Mouse (Mus musculus) v-Abl transformed pro-B cells (cell line): ENCODE results near the gene Fmo2.

Source experiments
- in situ Hi-C, 2 experiments: fragments of 400-800 bp; cut with MboI; formaldehyde crosslinking; loops; one replicate each; pipeline ENCODE4 v1.15.1; 2025; ENCODE audit not compliant: unreplicated experiment in 2 of 2

Fmo2 gene

GRCm38 (mm10) chr1:162893014-162893413, 5.5 kb downstream of the Fmo2 start:
- in situ Hi-C loops, result loop anchor here (5.0 to 10.0 kb wide), 2 partner anchors 1019 to 1292 kb away; no protein-coding TSS in a partner anchor

GRCm38 (mm10) chr1:162891980-162892451, 6.5 kb downstream of the Fmo2 start:
- in situ Hi-C loops, result loop anchor here (5.0 to 10.0 kb wide), 2 partner anchors 1020 to 1293 kb away; no protein-coding TSS in a partner anchor

GRCm38 (mm10) chr1:162888646-162889045, 9.9 kb downstream of the Fmo2 start:
- in situ Hi-C loops, result no loop called here

GRCm38 (mm10) chr1:162887644-162888043, 10.9 kb downstream of the Fmo2 start:
- in situ Hi-C loops, result no loop called here

GRCm38 (mm10) chr1:162886138-162886816, 12.2 kb downstream of the Fmo2 start:
- in situ Hi-C loops, result no loop called here

GRCm38 (mm10) chr1:162882681-162883080, 15.8 kb downstream of the Fmo2 start:
- in situ Hi-C loops, result no loop called here

GRCm38 (mm10) chr1:162879595-162880369, 18.7 kb downstream of the Fmo2 start:
- in situ Hi-C loops, result no loop called here

GRCm38 (mm10) chr1:162875091-162875490, 23.4 kb downstream of the Fmo2 start:
- in situ Hi-C loops, result no loop called here

- in situ Hi-C loops, result no loop called here
Measured at GRCm38 (mm10) chr1:162871701-162872311, 26.7 kb downstream of the Fmo2 start.

GRCm38 (mm10) chr1:162870978-162871377, 27.5 kb downstream of the Fmo2 start:
- in situ Hi-C loops, result no loop called here

- in situ Hi-C loops, result no loop called here
Measured at GRCm38 (mm10) chr1:162867396-162867795, 31.1 kb downstream of the Fmo2 start.

GRCm38 (mm10) chr1:162866280-162866681, 32.2 kb downstream of the Fmo2 start, which contains the start of gene Fmo1:
TSS of gene Fmo1 (minus strand) at chr1:162866610.
- in situ Hi-C loops, result no loop called here

GRCm38 (mm10) chr1:162865493-162865830, 33.1 kb downstream of the Fmo2 start:
- in situ Hi-C loops, result no loop called here

GRCm38 (mm10) chr1:162864816-162865492, 33.6 kb downstream of the Fmo2 start:
- in situ Hi-C loops, result no loop called here

- in situ Hi-C loops, result no loop called here
Measured at GRCm38 (mm10) chr1:162864279-162864678, 34.2 kb downstream of the Fmo2 start.

GRCm38 (mm10) chr1:162863579-162863978, 34.9 kb downstream of the Fmo2 start:
- in situ Hi-C loops, result no loop called here

- in situ Hi-C loops, result no loop called here
Measured at GRCm38 (mm10) chr1:162862328-162862727, 36.2 kb downstream of the Fmo2 start.

- in situ Hi-C loops, result no loop called here
Measured at GRCm38 (mm10) chr1:162859996-162860605, 38.4 kb downstream of the Fmo2 start.

- in situ Hi-C loops, result no loop called here
Measured at GRCm38 (mm10) chr1:162859545-162859976, 39.0 kb downstream of the Fmo2 start.

- in situ Hi-C loops, result no loop called here
Measured at GRCm38 (mm10) chr1:162858748-162859130, 39.8 kb downstream of the Fmo2 start.
